Mouse (Mus musculus): ENCODE measurements around the gene Eef2.

GRCm38 (mm10) chr10:81146296-81146695, 30.1 kb upstream of the Eef2 start:
- TF ChIP-seq POLR2A (IDR thresholded peaks at IDR 0.05; ENCODE audit: extremely low read depth, insufficient read depth, low read length): no peak
- no peak for TF ChIP-seq CTCF (IDR thresholded peaks at IDR 0.05; ENCODE audit: extremely low read depth, insufficient read depth, low read length)
